Mouse (Mus musculus) kidney, postnatal 36 days (tissue): ENCODE data around the gene Cdhr3.

Experiments used
- DNase-seq, 2 experiments: peaks; one replicate each; pipeline ENCODE4 v3.0.0; 2021 to 2022; ENCODE audit warnings: mixed read lengths in 2 of 2

Cdhr3 gene

DNA sequence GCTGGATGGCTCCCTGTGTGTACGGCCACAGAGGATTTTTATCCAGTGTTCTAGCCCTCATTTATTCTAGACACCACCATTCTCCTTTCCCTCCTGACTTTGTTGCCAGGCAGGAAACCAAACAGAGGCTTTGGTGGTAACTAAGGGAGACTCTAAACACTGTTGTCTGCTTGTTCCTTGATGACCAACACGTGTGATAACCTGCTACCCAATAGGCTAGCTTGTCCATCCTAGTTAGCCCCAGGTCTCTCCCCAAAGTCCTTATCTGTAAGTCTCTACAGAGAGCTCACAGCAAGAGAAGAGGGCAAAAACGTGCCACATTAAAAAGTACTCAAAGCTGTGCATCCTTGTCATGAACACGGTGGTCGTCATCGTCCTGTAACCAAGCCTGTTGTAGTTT, at the start of gene Cdhr3:
Gene Cdhr3, minus strand, starts transcription at position 101 of the 400 bp plus-strand sequence.
- DNase-seq, result no peak

- DNase-seq, result no peak
Measured at GRCm38 (mm10) chr12:33139083-33139482, 46.4 kb upstream of the Cdhr3 start.

DNA sequence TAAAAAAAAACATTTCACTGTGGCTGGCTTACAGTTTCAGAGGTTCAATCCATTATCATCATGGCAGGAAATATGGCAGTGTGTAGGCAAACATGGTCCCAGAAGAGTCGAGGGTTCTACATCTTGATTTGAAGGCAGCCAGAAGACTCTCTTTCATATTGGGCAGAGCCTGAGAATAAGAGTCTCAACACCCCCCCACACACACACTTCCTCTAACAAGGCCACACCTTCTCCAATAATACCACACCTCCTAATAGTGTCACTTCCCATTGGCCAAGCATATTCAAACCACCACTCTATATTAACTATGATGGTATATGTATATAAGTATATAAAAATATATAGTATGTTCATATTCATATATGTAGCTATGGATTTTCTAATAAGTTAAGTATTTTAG, 45.2 kb upstream of the Cdhr3 start:
- DNase-seq, result no peak

GRCm38 (mm10) chr12:33131796-33132195, 39.1 kb upstream of the Cdhr3 start:
- DNase-seq, result no peak

GRCm38 (mm10) chr12:33130401-33130800, 37.7 kb upstream of the Cdhr3 start:
- no peak for DNase-seq

GRCm38 (mm10) chr12:33129410-33129809, 36.7 kb upstream of the Cdhr3 start:
- DNase-seq, result peak; percentile 46 to 60

GRCm38 (mm10) chr12:33128702-33129101, 36.0 kb upstream of the Cdhr3 start:
- no peak for DNase-seq

DNA sequence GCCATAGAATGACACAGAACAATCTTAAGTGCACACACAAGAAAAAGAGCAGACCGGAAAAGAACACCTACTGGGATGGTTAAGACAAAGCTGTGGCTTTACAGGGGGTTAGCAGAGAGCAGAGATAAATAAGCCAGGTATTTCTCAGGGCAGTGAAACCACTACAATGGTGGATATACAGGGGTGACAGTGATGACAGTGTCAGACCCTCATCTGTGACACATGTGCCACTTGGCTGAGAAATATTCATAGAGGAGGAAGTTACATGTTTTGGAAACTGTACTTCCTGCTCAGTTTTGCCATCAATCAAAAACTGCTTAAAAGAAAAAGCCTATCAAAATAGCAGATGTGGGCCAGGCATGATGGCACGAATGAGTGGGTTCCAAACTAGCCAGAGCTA, 35.4 kb upstream of the Cdhr3 start:
- DNase-seq, result no peak

GRCm38 (mm10) chr12:33126243-33126642, 33.6 kb upstream of the Cdhr3 start:
- DNase-seq, result no peak

DNA sequence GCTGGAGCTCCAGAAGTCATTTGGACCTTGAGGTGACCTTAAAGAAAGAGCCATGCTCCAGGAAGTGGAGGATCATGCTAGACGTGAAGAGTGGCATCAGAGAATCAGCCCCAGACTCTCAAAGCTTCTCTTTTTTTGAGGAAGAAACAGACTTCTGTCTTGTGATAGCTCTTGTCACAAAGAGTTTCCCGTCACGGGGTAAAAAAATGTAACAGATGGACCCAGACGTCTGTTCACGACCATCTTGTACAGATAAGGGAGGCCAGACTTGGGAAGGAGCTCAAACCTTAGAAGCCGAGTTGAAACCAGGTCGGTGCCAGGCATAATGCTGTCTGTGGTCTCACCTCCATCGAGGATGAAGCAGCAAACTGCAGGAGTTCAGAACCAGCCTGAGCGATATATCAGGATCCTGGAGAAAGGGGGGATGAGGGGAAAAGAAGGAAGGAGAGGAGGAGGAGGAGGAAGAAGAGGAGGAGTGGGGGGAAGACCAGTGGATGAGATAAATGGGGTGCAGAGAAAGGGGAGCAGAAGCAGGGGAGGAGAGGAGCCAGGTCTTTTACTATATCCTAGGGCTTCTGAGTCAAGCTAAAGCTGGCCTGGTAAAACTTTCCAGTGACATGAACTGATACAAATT, 33.0 kb upstream of the Cdhr3 start:
- DNase-seq, result no peak

- DNase-seq, result no peak
Measured at GRCm38 (mm10) chr12:33118624-33119301, 26.1 kb upstream of the Cdhr3 start.

DNA sequence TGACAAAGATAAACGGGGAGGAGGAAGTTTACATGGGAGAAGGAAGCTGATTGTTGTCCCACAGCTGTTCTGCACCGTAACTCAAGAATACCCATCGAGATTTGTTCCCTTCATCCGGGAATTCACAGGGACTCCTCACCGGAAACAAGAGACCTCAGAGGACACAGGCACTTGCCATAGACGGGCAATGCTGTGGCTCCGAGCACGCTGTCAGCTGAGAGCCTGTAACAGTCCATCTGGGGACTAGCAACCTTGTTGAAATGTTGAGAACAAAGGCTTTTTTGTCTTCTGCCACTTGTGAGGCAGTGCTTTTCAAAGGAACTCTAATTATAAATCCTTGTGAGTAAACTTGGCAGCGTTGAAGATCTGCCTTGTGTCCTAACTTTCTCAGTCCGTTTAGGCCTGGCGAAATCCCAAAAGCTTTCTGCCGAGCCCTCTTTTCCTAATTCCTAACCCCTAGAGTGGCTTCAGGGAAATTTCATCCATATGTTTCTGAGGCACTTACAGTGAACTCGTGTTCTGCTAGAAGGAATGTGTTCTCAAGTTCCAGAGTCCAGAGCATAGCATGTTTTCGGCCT, 18.3 kb upstream of the Cdhr3 start:
- DNase-seq, result peak; percentile 24 to 40

DNA sequence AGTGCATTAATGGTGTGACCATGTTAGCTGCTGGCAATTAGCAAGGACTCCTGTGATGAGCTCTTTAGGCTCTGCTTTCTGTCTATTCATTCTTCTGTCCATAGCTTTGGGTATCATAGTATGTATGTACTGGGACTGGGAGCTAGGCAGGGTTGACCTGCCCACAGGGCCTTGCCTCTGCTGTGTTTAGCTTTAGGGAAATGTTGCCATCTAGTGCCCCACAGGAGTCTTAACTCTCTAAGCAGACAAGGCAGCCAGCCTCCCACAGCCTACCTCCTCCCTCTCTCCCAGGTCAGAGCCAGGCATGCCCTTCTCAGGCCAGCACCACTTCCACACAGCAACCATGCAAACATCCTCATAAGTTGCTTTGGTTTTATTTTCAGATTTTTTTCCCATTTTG, 16.9 kb upstream of the Cdhr3 start:
- peak in 1 of 2 experiments; percentile 32 for DNase-seq

- DNase-seq, result no peak
Measured at GRCm38 (mm10) chr12:33106438-33107167, 13.9 kb upstream of the Cdhr3 start.

GRCm38 (mm10) chr12:33105724-33106123, 13.0 kb upstream of the Cdhr3 start:
- DNase-seq, result no peak

- DNase-seq, result no peak
Measured at GRCm38 (mm10) chr12:33102342-33103115, 9.9 kb upstream of the Cdhr3 start.

DNA sequence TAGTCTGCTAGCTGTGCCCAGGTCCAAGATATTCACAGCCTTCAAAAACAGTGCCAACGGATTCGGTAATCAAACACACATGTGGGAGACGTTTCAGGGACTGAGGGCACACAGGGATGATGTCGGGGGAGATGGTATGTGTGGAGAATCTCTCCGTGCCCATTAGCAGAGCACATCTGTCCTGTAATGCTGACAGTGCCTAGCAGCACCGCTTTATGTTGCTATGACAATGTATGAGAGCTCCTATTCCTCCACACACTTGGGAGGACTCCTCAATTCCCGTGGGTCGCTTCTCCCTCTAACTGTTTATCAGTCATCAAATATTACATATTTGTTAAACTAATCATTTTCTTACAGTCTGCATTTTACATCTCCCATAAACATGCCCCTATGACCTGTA, 9.0 kb upstream of the Cdhr3 start:
- no peak for DNase-seq

- DNase-seq, result no peak
Measured at GRCm38 (mm10) chr12:33096017-33096416, 3.3 kb upstream of the Cdhr3 start.

DNA sequence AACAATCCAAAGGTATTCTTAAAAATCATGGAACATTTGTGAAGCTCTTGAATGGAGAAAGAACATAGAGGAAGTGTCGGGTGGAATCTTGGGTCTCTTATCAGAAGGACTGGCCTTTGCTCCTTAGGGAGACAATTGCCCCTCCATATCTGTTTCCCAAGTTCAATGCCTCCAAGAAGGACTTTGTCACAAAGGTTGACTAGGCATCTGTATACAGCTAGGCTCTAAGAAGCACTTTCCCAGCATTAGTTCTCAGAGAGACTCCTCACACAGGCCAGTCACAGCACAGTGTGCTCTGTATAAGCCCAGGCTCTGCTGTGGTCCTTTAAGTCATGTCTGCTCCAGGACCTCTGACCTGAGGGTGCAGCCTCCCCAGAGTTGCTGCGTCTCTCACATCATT, 479 bp downstream of the Cdhr3 start:
- DNase-seq, result no peak

DNA sequence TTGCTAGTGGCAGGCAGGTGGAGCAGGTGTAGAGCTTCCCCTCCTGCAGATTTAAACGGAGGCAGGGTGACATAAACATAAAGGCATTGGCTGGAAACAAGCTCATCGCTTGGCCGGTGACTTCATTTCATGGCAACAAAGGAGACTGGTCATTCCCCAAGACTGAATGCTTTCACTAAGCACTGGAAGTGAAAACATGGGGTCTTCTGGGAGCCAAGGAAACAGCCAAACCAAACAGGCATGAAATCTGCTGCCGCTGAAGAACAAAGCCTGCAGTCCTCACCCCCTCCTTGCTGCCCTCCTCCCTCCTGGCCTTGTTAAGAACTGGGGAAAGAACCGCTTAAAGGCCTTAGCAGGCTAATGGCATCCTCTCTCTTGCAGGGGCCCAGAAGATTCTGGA, 6.5 kb downstream of the Cdhr3 start:
- no peak for DNase-seq

DNA sequence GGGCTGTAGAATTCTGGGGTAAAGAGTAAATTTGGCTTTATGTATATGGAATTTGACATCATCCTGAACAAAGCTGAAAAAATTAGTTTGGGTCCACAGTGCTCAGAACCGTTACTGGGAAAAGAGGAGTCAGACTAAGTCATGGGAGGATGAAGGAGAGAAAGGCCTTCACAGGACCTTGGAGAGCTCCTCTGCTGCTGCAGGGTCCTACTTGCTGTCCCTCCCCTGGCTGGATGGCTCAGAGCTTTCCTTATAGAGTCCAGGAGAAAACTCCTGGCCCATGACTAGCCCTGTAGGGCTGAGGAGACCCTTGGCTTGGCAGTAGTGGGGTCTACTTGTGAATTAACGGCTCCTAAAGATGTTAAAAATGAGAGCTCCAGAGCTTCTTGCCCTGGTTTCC, 8.0 kb downstream of the Cdhr3 start:
- DNase-seq, result peak; percentile 7 to 39

GRCm38 (mm10) chr12:33083362-33083761, 9.3 kb downstream of the Cdhr3 start:
- peak; percentile 48 to 58 for DNase-seq

GRCm38 (mm10) chr12:33076309-33076708, 16.4 kb downstream of the Cdhr3 start:
- DNase-seq, result no peak
